25 mouse cellular contexts compared by ENCODE assay signal in genomic region chr15:82322195-82322594, GRCm38 (mm10). TPM values are rescaled to one million over a fixed set of nuclear protein-coding genes. Genes with fewer than 3 reads are reported as not detected.
A peak's percentile ranks its signal among the peaks of the same experiment; 100 is the strongest.
DNase-seq lines count a peak whose midpoint lies in the region; ATAC-seq and TF ChIP-seq lines count a peak whose summit lies in the region.
"Had no signal": no experiment of that assay in that cellular context is flagged by ENCODE, and none has a peak within 500 bp of the region (broad histone marks: within the 10 kb centered on the region; RNA-seq: fewer than 3 reads in every experiment).

No protein-coding gene starts in this region.

- H3K4me3 ChIP-seq in embryonic facial prominence, embryonic 14.5 days (ENCODE audit: low read depth, low read length) = no peak overlapping the region
- no peak overlapping the region for H3K4me3 ChIP-seq in embryonic facial prominence, embryonic 10.5 days
- no peak overlapping the region for H3K4me3 ChIP-seq in limb, embryonic 14.5 days (replicated peaks; ENCODE audit: low read length)
- no peak overlapping the region for H3K4me3 ChIP-seq in limb, embryonic 10.5 days
- H3K4me3 ChIP-seq in ES-E14 (ENCODE audit: insufficient read depth in 1 of 2, low read depth in 1 of 2, low read length in 2 of 2, poor library complexity in 1 of 2, severe bottlenecking in 1 of 2) = no peak overlapping the region

- no peaks in the 10 kb centered on the region for H3K27me3 ChIP-seq in embryonic facial prominence, embryonic 14.5 days (replicated peaks; ENCODE audit: control insufficient read depth, insufficient read depth, low read length)
- H3K27me3 ChIP-seq in embryonic facial prominence, embryonic 10.5 days (replicated peaks; ENCODE audit: low read depth, poor library complexity, severe bottlenecking) = 0 out of 2 replicates have a peak, but pooled peaks cover 4% of the 10 kb centered on the region
- no peaks in the 10 kb centered on the region for H3K27me3 ChIP-seq in limb, embryonic 14.5 days (ENCODE audit: control insufficient read depth, insufficient read depth, low read length)
- no peaks in the 10 kb centered on the region for H3K27me3 ChIP-seq in limb, embryonic 10.5 days (ENCODE audit: low read depth, poor library complexity, severe bottlenecking)
- H3K27me3 ChIP-seq: Patski had no signal

- H3K4me1 ChIP-seq in embryonic facial prominence, embryonic 14.5 days (ENCODE audit: control insufficient read depth, insufficient read depth, low read length) = no peaks in the 10 kb centered on the region
- H3K4me1 ChIP-seq in embryonic facial prominence, embryonic 10.5 days = peaks cover 22% of the 10 kb centered on the region
- H3K4me1 ChIP-seq in limb, embryonic 14.5 days (ENCODE audit: control insufficient read depth, insufficient read depth, low read length) = 0 out of 2 replicates have a peak, but pooled peaks cover 3% of the 10 kb centered on the region
- H3K4me1 ChIP-seq in limb, embryonic 10.5 days = 0 out of 2 replicates have a peak, but pooled peaks cover 3% of the 10 kb centered on the region
- H3K4me1 ChIP-seq in ES-E14 (ENCODE audit: control insufficient read depth in 2 of 2, insufficient read depth in 2 of 2, low read length in 2 of 2, poor library complexity in 1 of 2) = no peaks in the 10 kb centered on the region; a peak in 1 of 4 replicates

- no peak for ATAC-seq in embryonic facial prominence, embryonic 14.5 days (ENCODE audit: low read depth)
- ATAC-seq in limb, embryonic 14.5 days (ENCODE audit: low FRiP score, low read depth) = peak; percentile 55; the same call in 1 of the 2 replicates
- ATAC-seq: activated CD4-positive, CD25-positive, alpha-beta regulatory T cell, adult 4 months; CD4-positive, CD25-positive, alpha-beta regulatory T cell, adult 4 months; Patski had no signal

- in situ Hi-C loops in ES-E14 (cut with MboI; ENCODE audit: low sequenced_read_pairs in 2 of 2, unreplicated experiment in 2 of 2) = no loop called here

- 64% methylated on average over 8 of the region's 8 CpGs for WGBS in embryonic facial prominence, embryonic 14.5 days
- 80% methylated on average over 8 of the region's 8 CpGs for WGBS in embryonic facial prominence, embryonic 10.5 days
- 78% methylated on average over 8 of the region's 8 CpGs for WGBS in limb, embryonic 14.5 days
- 88% methylated on average over 8 of the region's 8 CpGs for WGBS in limb, embryonic 10.5 days

- no peak overlapping the region for H3K9ac ChIP-seq in embryonic facial prominence, embryonic 14.5 days (ENCODE audit: low read depth, low read length)
- H3K9ac ChIP-seq in limb, embryonic 14.5 days (ENCODE audit: low read depth, low read length, severe bottlenecking) = no peak overlapping the region
- H3K9ac ChIP-seq in ES-E14 (ENCODE audit: insufficient read depth, low read depth, low read length, poor library complexity, severe bottlenecking) = no peak overlapping the region

- no peaks in the 10 kb centered on the region for H3K36me3 ChIP-seq in embryonic facial prominence, embryonic 14.5 days (ENCODE audit: control insufficient read depth, insufficient read depth, low read length)
- H3K36me3 ChIP-seq in embryonic facial prominence, embryonic 10.5 days (replicated peaks) = no peaks in the 10 kb centered on the region
- H3K36me3 ChIP-seq in limb, embryonic 14.5 days (ENCODE audit: control insufficient read depth, insufficient read depth, low read length) = no peaks in the 10 kb centered on the region
- H3K36me3 ChIP-seq in limb, embryonic 10.5 days = no peaks in the 10 kb centered on the region
- no peaks in the 10 kb centered on the region for H3K36me3 ChIP-seq in ES-E14 (ENCODE audit: control insufficient read depth, insufficient read depth, low read length, poor library complexity, severe bottlenecking)
- H3K36me3 ChIP-seq: G1E had no signal

- no peak overlapping the region for H3K4me2 ChIP-seq in embryonic facial prominence, embryonic 14.5 days (ENCODE audit: low read depth, low read length)
- no peak overlapping the region for H3K4me2 ChIP-seq in limb, embryonic 14.5 days (replicated peaks; ENCODE audit: low read depth, low read length, severe bottlenecking)

- no peak for TF ChIP-seq POLR2A in limb, embryonic 14.5 days (IDR thresholded peaks at IDR 0.05; ENCODE audit: borderline replicate concordance, extremely low read depth, insufficient read depth, insufficient read length)

- H3K9me3 ChIP-seq in embryonic facial prominence, embryonic 14.5 days (ENCODE audit: control insufficient read depth, low read length) = no peaks in the 10 kb centered on the region
- no peaks in the 10 kb centered on the region for H3K9me3 ChIP-seq in embryonic facial prominence, embryonic 10.5 days
- no peaks in the 10 kb centered on the region for H3K9me3 ChIP-seq in limb, embryonic 14.5 days (ENCODE audit: control insufficient read depth, low read length)
- no peaks in the 10 kb centered on the region for H3K9me3 ChIP-seq in limb, embryonic 10.5 days (replicated peaks)
- H3K9me3 ChIP-seq in ES-E14 (ENCODE audit: control insufficient read depth, insufficient read depth, low read depth, low read length) = no peaks in the 10 kb centered on the region

- no peak overlapping the region for H3K27ac ChIP-seq in embryonic facial prominence, embryonic 14.5 days (replicated peaks; ENCODE audit: low read depth, low read length)
- no peak overlapping the region for H3K27ac ChIP-seq in embryonic facial prominence, embryonic 10.5 days (replicated peaks)
- no peak overlapping the region for H3K27ac ChIP-seq in limb, embryonic 14.5 days (replicated peaks; ENCODE audit: low read depth, low read length)
- no peak overlapping the region for H3K27ac ChIP-seq in limb, embryonic 10.5 days
- no peak overlapping the region for H3K27ac ChIP-seq in ES-E14 (ENCODE audit: insufficient read depth, low read depth, low read length, poor library complexity, severe bottlenecking)

- peak; percentile 58 for DNase-seq in embryonic facial prominence, embryonic 14.5 days (ENCODE audit: low spot score)
- no peak for DNase-seq in embryonic facial prominence, embryonic 10.5 days (ENCODE audit: low spot score)
- DNase-seq in limb, embryonic 14.5 days (ENCODE audit: low spot score) = peak; percentile 36
- no peak for DNase-seq in limb, embryonic 10.5 days (ENCODE audit: low spot score)
- no peak for DNase-seq in ES-E14 (ENCODE audit: low read depth, low spot score)
- DNase-seq in layer of hippocampus, postnatal 10 days (ENCODE audit: low spot score in 2 of 2) = no peak
- DNase-seq: adrenal gland, adult 2 months; adrenal gland, adult 8-10 months; adrenal gland, postnatal 10 days; adrenal gland, postnatal 14 days; adrenal gland, postnatal 25 days; adrenal gland, postnatal 36 days; B cell, adult 2 months; cerebellum, adult 11 months; cerebellum, adult 11-12 months; cerebellum, adult 18-20 months; cerebellum, adult 2 months had no signal

RNA-seq across cellular contexts. Expression of gene Naga, which starts 16.5 kb away (rescaled TPM):
- polyA plus RNA-seq in embryonic facial prominence, embryonic 14.5 days (2014; fragmentation: Nextera tagmentation; extraction: Ambion mirVana) = 55.7 and 65.8 TPM in 2 replicates
- 19.2 and 24.0 TPM in 2 replicates for polyA plus RNA-seq in embryonic facial prominence, embryonic 10.5 days (2016; fragmentation: Nextera tagmentation; extraction: Ambion mirVana)
- 101 and 118 TPM in 2 replicates for polyA plus RNA-seq in limb, embryonic 14.5 days (2012; rRNA removed)
- 59.3 and 60.1 TPM in 2 replicates for polyA plus RNA-seq in limb, embryonic 14.5 days (2014; fragmentation: Nextera tagmentation; extraction: Ambion mirVana)
- polyA plus RNA-seq in limb, embryonic 10.5 days (2016; fragmentation: Nextera tagmentation; extraction: Ambion mirVana) = 19.0 and 29.2 TPM in 2 replicates
- 17.6 and 35.3 TPM in 2 replicates for total RNA-seq in ES-E14 (2012; rRNA removed)
- 10 to 100 TPM; 36.9 to 43.3 TPM for total RNA-seq in layer of hippocampus, postnatal 10 days (2021)

RNA-seq across cellular contexts. Expression of gene Pheta2, which starts 16.5 kb away (rescaled TPM):
- polyA plus RNA-seq in embryonic facial prominence, embryonic 14.5 days (2014; fragmentation: Nextera tagmentation; extraction: Ambion mirVana) = 12.9 and 15.3 TPM in 2 replicates
- polyA plus RNA-seq in embryonic facial prominence, embryonic 10.5 days (2016; fragmentation: Nextera tagmentation; extraction: Ambion mirVana) = 4.9 TPM in 2 replicates
- 12.8 and 15.3 TPM in 2 replicates for polyA plus RNA-seq in limb, embryonic 14.5 days (2012; rRNA removed)
- polyA plus RNA-seq in limb, embryonic 14.5 days (2014; fragmentation: Nextera tagmentation; extraction: Ambion mirVana) = 11.9 and 14.1 TPM in 2 replicates
- 5.4 and 7.4 TPM in 2 replicates for polyA plus RNA-seq in limb, embryonic 10.5 days (2016; fragmentation: Nextera tagmentation; extraction: Ambion mirVana)
- total RNA-seq in ES-E14 (2012; rRNA removed) = 0.85 and 0.95 TPM in 2 replicates
- total RNA-seq in layer of hippocampus, postnatal 10 days (2021) = 1 to 10 TPM in 1 of 2 experiments, under 1 TPM in 1; 0.80 to 1.1 TPM

RNA-seq across cellular contexts. Expression of gene Smdt1, which starts 16.6 kb away (rescaled TPM):
- polyA plus RNA-seq in embryonic facial prominence, embryonic 14.5 days (2014; fragmentation: Nextera tagmentation; extraction: Ambion mirVana) = 242 and 262 TPM in 2 replicates
- polyA plus RNA-seq in embryonic facial prominence, embryonic 10.5 days (2016; fragmentation: Nextera tagmentation; extraction: Ambion mirVana) = 212 and 215 TPM in 2 replicates
- 175 and 178 TPM in 2 replicates for polyA plus RNA-seq in limb, embryonic 14.5 days (2012; rRNA removed)
- polyA plus RNA-seq in limb, embryonic 14.5 days (2014; fragmentation: Nextera tagmentation; extraction: Ambion mirVana) = 255 and 258 TPM in 2 replicates
- polyA plus RNA-seq in limb, embryonic 10.5 days (2016; fragmentation: Nextera tagmentation; extraction: Ambion mirVana) = 211 and 212 TPM in 2 replicates
- total RNA-seq in ES-E14 (2012; rRNA removed) = 172 and 222 TPM in 2 replicates
- total RNA-seq in layer of hippocampus, postnatal 10 days (2021) = 100 to 1,000 TPM; 158 to 179 TPM

RNA-seq across cellular contexts. Expression of gene Wbp2nl, which starts 23.4 kb away (rescaled TPM):
- polyA plus RNA-seq in embryonic facial prominence, embryonic 14.5 days (2014; fragmentation: Nextera tagmentation; extraction: Ambion mirVana) = 0.20 TPM in 1 of 2 replicates, not detected in the other
- 0.14 TPM in 1 of 2 replicates, not detected in the other for polyA plus RNA-seq in embryonic facial prominence, embryonic 10.5 days (2016; fragmentation: Nextera tagmentation; extraction: Ambion mirVana)
- polyA plus RNA-seq in limb, embryonic 14.5 days (2012; rRNA removed) = 0.24 and 0.47 TPM in 2 replicates
- not detected in 2 replicates for polyA plus RNA-seq in limb, embryonic 14.5 days (2014; fragmentation: Nextera tagmentation; extraction: Ambion mirVana)
- polyA plus RNA-seq in limb, embryonic 10.5 days (2016; fragmentation: Nextera tagmentation; extraction: Ambion mirVana) = 0.16 and 0.38 TPM in 2 replicates
- 2.0 and 2.1 TPM in 2 replicates for total RNA-seq in ES-E14 (2012; rRNA removed)
- under 1 TPM in 1 of 2 experiments, not detected in 1; 0.25 TPM for total RNA-seq in layer of hippocampus, postnatal 10 days (2021)
- total RNA-seq: adrenal gland, adult 18-20 months; adrenal gland, adult 2 months; adrenal gland, adult 8-10 months; adrenal gland, postnatal 14 days; adrenal gland, postnatal 25 days; adrenal gland, postnatal 36 days; CH12.LX; MEL had no signal
- polyA plus RNA-seq: activated CD4-positive, CD25-positive, alpha-beta regulatory T cell, adult 4 months; adrenal gland, adult 2 months; C2C12; CD4-positive, CD25-positive, alpha-beta regulatory T cell, adult 4 months; cerebellum, adult 2 months; G1E; Patski had no signal

RNA-seq across cellular contexts. Expression of gene Ndufa6, which starts 31.9 kb away (rescaled TPM):
- 325 and 390 TPM in 2 replicates for polyA plus RNA-seq in embryonic facial prominence, embryonic 14.5 days (2014; fragmentation: Nextera tagmentation; extraction: Ambion mirVana)
- 243 and 256 TPM in 2 replicates for polyA plus RNA-seq in embryonic facial prominence, embryonic 10.5 days (2016; fragmentation: Nextera tagmentation; extraction: Ambion mirVana)
- polyA plus RNA-seq in limb, embryonic 14.5 days (2012; rRNA removed) = 252 and 318 TPM in 2 replicates
- 325 and 348 TPM in 2 replicates for polyA plus RNA-seq in limb, embryonic 14.5 days (2014; fragmentation: Nextera tagmentation; extraction: Ambion mirVana)
- 243 and 262 TPM in 2 replicates for polyA plus RNA-seq in limb, embryonic 10.5 days (2016; fragmentation: Nextera tagmentation; extraction: Ambion mirVana)
- total RNA-seq in ES-E14 (2012; rRNA removed) = 256 and 306 TPM in 2 replicates
- total RNA-seq in layer of hippocampus, postnatal 10 days (2021) = 100 to 1,000 TPM; 201 to 212 TPM

Comparison
In these comparisons a context has a peak if more than half of its experiments do, and no peak if none do; other contexts are left out.
1. DNase-seq: peak in embryonic facial prominence, embryonic 14.5 days (single experiment) and limb, embryonic 14.5 days (single experiment); none in embryonic facial prominence, embryonic 10.5 days (single experiment), limb, embryonic 10.5 days (single experiment), ES-E14 (single experiment) and layer of hippocampus, postnatal 10 days (0 of 2).